Mouse (Mus musculus): ENCODE measurements around the gene Arfip1. TPM values are rescaled to one million over a fixed set of nuclear protein-coding genes. Genes with fewer than 3 reads are reported as not detected.

The Arfip1 gene
- polyA plus RNA-seq, 1 experiment from 2014 or later, result 50.6 TPM

- no peak for ATAC-seq (ENCODE audit: insufficient number of reproducible peaks, low FRiP score, low TSS enrichment, low read depth)
- no peaks in the 10 kb centered on the region for H3K9me3 ChIP-seq (replicated peaks)
- peaks cover 25% of the 10 kb centered on the region for H3K27me3 ChIP-seq
- H3K4me3 ChIP-seq (replicated peaks), result no peak overlapping the region
- peaks cover 46% of the 10 kb centered on the region for H3K4me1 ChIP-seq
- H3K4me2 ChIP-seq (replicated peaks), result no peak overlapping the region
- 79% methylated on average over 12 of the region's 12 CpGs for WGBS
- H3K9ac ChIP-seq, result no peak overlapping the region
- H3K36me3 ChIP-seq, result no peaks in the 10 kb centered on the region
- H3K27ac ChIP-seq (replicated peaks), result no peak overlapping the region
These were observed 107.2 kb downstream of the Arfip1 start for GRCm38 (mm10) chr3:84474981-84475775.

GRCm38 (mm10) chr3:84474398-84474797, 108.0 kb downstream of the Arfip1 start:
- Histone ChIP-seq H3K9me3 (replicated peaks) (no peaks in the 10 kb centered on the region), H3K27me3 (peaks cover 22% of the 10 kb centered on the region), H3K9ac (no peak overlapping the region), H3K36me3 (no peaks in the 10 kb centered on the region), H3K4me2 (replicated peaks) (no peak overlapping the region), H3K27ac (replicated peaks) (no peak overlapping the region), H3K4me3 (replicated peaks) (no peak overlapping the region), H3K4me1 (peaks cover 38% of the 10 kb centered on the region)
- ATAC-seq (ENCODE audit: insufficient number of reproducible peaks, low FRiP score, low TSS enrichment, low read depth), result no peak
- 72% methylated on average over 6 of the region's 6 CpGs for WGBS

GRCm38 (mm10) chr3:84472955-84473354, 109.5 kb downstream of the Arfip1 start:
- peaks cover 9% of the 10 kb centered on the region for H3K27me3 ChIP-seq
- H3K9me3 ChIP-seq (replicated peaks), result no peaks in the 10 kb centered on the region
- 59% methylated on average over 5 of the region's 5 CpGs for WGBS
- no peak for ATAC-seq (ENCODE audit: insufficient number of reproducible peaks, low FRiP score, low TSS enrichment, low read depth)
- H3K4me3 ChIP-seq (replicated peaks), result no peak overlapping the region
- H3K4me2 ChIP-seq (replicated peaks), result no peak overlapping the region
- no peak overlapping the region for H3K9ac ChIP-seq
- peaks cover 31% of the 10 kb centered on the region for H3K4me1 ChIP-seq
- H3K27ac ChIP-seq (replicated peaks), result peak overlapping the region; percentile 52
- H3K36me3 ChIP-seq, result no peaks in the 10 kb centered on the region

- H3K9ac ChIP-seq, result no peak overlapping the region
- no peak overlapping the region for H3K4me3 ChIP-seq (replicated peaks)
- 43% methylated on average over 3 of the region's 3 CpGs for WGBS
- peaks cover 34% of the 10 kb centered on the region for H3K4me1 ChIP-seq
- peaks cover 4% of the 10 kb centered on the region; the same call in 1 of the 2 replicates for H3K27me3 ChIP-seq
- H3K4me2 ChIP-seq (replicated peaks), result no peak overlapping the region
- no peaks in the 10 kb centered on the region for H3K36me3 ChIP-seq
- ATAC-seq (ENCODE audit: insufficient number of reproducible peaks, low FRiP score, low TSS enrichment, low read depth), result 0 out of 2 replicates have a peak, but pooled peaks have one; percentile 60
- H3K9me3 ChIP-seq (replicated peaks), result no peaks in the 10 kb centered on the region
- H3K27ac ChIP-seq (replicated peaks), result peak overlapping the region; percentile 52
These were observed 109.9 kb downstream of the Arfip1 start for GRCm38 (mm10) chr3:84472527-84472926.

- no peak overlapping the region for H3K4me3 ChIP-seq (replicated peaks)
- no peak overlapping the region for H3K9ac ChIP-seq
- H3K4me1 ChIP-seq, result peaks cover 36% of the 10 kb centered on the region
- no peaks in the 10 kb centered on the region for H3K9me3 ChIP-seq (replicated peaks)
- H3K27me3 ChIP-seq, result no peaks in the 10 kb centered on the region
- 85% methylated on average over 4 of the region's 4 CpGs for WGBS
- no peak for ATAC-seq (ENCODE audit: insufficient number of reproducible peaks, low FRiP score, low TSS enrichment, low read depth)
- no peak overlapping the region for H3K27ac ChIP-seq (replicated peaks)
- H3K36me3 ChIP-seq, result no peaks in the 10 kb centered on the region
- no peak overlapping the region for H3K4me2 ChIP-seq (replicated peaks)
These were observed 111.3 kb downstream of the Arfip1 start for GRCm38 (mm10) chr3:84471146-84471545.

- Histone ChIP-seq H3K9ac (no peak overlapping the region), H3K27ac (replicated peaks) (no peak overlapping the region), H3K36me3 (no peaks in the 10 kb centered on the region), H3K9me3 (replicated peaks) (no peaks in the 10 kb centered on the region), H3K4me2 (replicated peaks) (no peak overlapping the region), H3K27me3 (no peaks in the 10 kb centered on the region), H3K4me1 (peaks cover 16% of the 10 kb centered on the region), H3K4me3 (replicated peaks) (no peak overlapping the region)
- ATAC-seq (ENCODE audit: insufficient number of reproducible peaks, low FRiP score, low TSS enrichment, low read depth), result no peak
- 43% methylated on average over 4 of the region's 4 CpGs for WGBS
These were observed 114.3 kb downstream of the Arfip1 start for GRCm38 (mm10) chr3:84468111-84468453.

GRCm38 (mm10) chr3:84467419-84468110, 114.9 kb downstream of the Arfip1 start:
- Histone ChIP-seq H3K4me3 (replicated peaks) (no peak overlapping the region), H3K4me2 (replicated peaks) (no peak overlapping the region), H3K9me3 (replicated peaks) (no peaks in the 10 kb centered on the region), H3K36me3 (no peaks in the 10 kb centered on the region), H3K27me3 (no peaks in the 10 kb centered on the region), H3K4me1 (peaks cover 11% of the 10 kb centered on the region), H3K9ac (no peak overlapping the region), H3K27ac (replicated peaks) (no peak overlapping the region)
- peak; percentile 43; the same call in 1 of the 2 replicates for ATAC-seq (ENCODE audit: insufficient number of reproducible peaks, low FRiP score, low TSS enrichment, low read depth)
- 42% methylated on average over 10 of the region's 10 CpGs for WGBS

GRCm38 (mm10) chr3:84465822-84466500, 116.5 kb downstream of the Arfip1 start:
- ATAC-seq (ENCODE audit: insufficient number of reproducible peaks, low FRiP score, low TSS enrichment, low read depth), result no peak
- no peak overlapping the region for H3K27ac ChIP-seq (replicated peaks)

GRCm38 (mm10) chr3:84461687-84462086, 120.7 kb downstream of the Arfip1 start:
- WGBS, result 24% methylated on average over 4 of the region's 4 CpGs
- peaks cover 12% of the 10 kb centered on the region for H3K4me1 ChIP-seq
- H3K27me3 ChIP-seq, result no peaks in the 10 kb centered on the region
- H3K4me2 ChIP-seq (replicated peaks), result no peak overlapping the region
- no peak for ATAC-seq (ENCODE audit: insufficient number of reproducible peaks, low FRiP score, low TSS enrichment, low read depth)
- no peak overlapping the region for H3K27ac ChIP-seq (replicated peaks)
- no peak overlapping the region for H3K9ac ChIP-seq
- no peaks in the 10 kb centered on the region for H3K36me3 ChIP-seq
- no peak overlapping the region for H3K4me3 ChIP-seq (replicated peaks)
- no peaks in the 10 kb centered on the region for H3K9me3 ChIP-seq (replicated peaks)

More at GRCm38 (mm10) chr3:84465822-84466500, 116.5 kb downstream of the Arfip1 start:
- Histone ChIP-seq H3K9me3 (replicated peaks) (no peaks in the 10 kb centered on the region), H3K36me3 (no peaks in the 10 kb centered on the region), H3K27me3 (no peaks in the 10 kb centered on the region), H3K4me3 (replicated peaks) (no peak overlapping the region), H3K4me2 (replicated peaks) (no peak overlapping the region), H3K9ac (no peak overlapping the region), H3K4me1 (peaks cover 9% of the 10 kb centered on the region; the same call in 1 of the 2 replicates)
- WGBS, result 85% methylated on average over 6 of the region's 6 CpGs

GRCm38 (mm10) chr3:84460952-84461351, 121.5 kb downstream of the Arfip1 start:
- Histone ChIP-seq H3K27ac (replicated peaks) (no peak overlapping the region), H3K9ac (no peak overlapping the region)

GRCm38 (mm10) chr3:84460499-84460898, 121.9 kb downstream of the Arfip1 start:
- 33% methylated on average over 3 of the region's 3 CpGs for WGBS
- H3K4me1 ChIP-seq, result peaks cover 17% of the 10 kb centered on the region
- H3K27me3 ChIP-seq, result no peaks in the 10 kb centered on the region
- H3K9me3 ChIP-seq (replicated peaks), result no peaks in the 10 kb centered on the region
- H3K9ac ChIP-seq, result no peak overlapping the region
- H3K36me3 ChIP-seq, result no peaks in the 10 kb centered on the region
- H3K4me3 ChIP-seq (replicated peaks), result no peak overlapping the region
- H3K27ac ChIP-seq (replicated peaks), result no peak overlapping the region
- ATAC-seq (ENCODE audit: insufficient number of reproducible peaks, low FRiP score, low TSS enrichment, low read depth), result no peak
- H3K4me2 ChIP-seq (replicated peaks), result no peak overlapping the region

More at GRCm38 (mm10) chr3:84460952-84461351, 121.5 kb downstream of the Arfip1 start:
- ATAC-seq (ENCODE audit: insufficient number of reproducible peaks, low FRiP score, low TSS enrichment, low read depth), result no peak
- Histone ChIP-seq H3K4me1 (peaks cover 15% of the 10 kb centered on the region), H3K9me3 (replicated peaks) (no peaks in the 10 kb centered on the region), H3K36me3 (no peaks in the 10 kb centered on the region), H3K27me3 (no peaks in the 10 kb centered on the region), H3K4me2 (replicated peaks) (no peak overlapping the region), H3K4me3 (replicated peaks) (no peak overlapping the region)
- 22% methylated on average over 12 of the region's 12 CpGs for WGBS

All from embryonic facial prominence, embryonic 15.5 days (tissue).